Mouse (Mus musculus) erythroblast, embryonic 14.5 days (primary cell): Measurements from ENCODE around the gene Il4.

Source experiments
- GATA1 ChIP-seq: IDR thresholded peaks from 2 replicates; pipeline ENCODE4 v1.6.1; 2012; ENCODE audit warnings: low read length, inconsistent platforms, mixed read lengths
- TAL1 ChIP-seq: IDR thresholded peaks from 3 replicates; pipeline ENCODE4 v1.6.1; 2012; ENCODE audit warnings: low read length, inconsistent platforms, mixed read lengths

DNA sequence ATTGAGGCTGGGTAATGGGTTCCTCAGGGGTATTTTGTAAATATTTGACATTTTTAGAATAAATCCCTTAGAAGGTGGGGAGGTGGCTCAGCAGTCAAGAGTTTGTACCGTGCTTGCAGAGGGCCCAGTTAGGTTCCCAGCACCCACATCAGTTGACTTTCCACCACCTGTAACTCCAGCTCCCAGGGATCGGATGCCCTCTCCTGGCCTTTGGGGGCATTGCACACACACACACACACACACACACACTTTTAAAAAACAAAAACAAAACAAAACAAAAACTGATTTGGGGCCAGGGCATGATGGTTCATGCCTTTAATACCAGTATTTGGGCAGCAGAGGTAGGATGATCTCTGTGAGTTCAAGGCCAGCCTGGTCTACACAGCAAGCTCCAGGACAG lies 5.7 kb upstream of the Il4 start:
- TF ChIP-seq GATA1 (no peak), TAL1 (no peak)
